Mouse (Mus musculus) right cerebral cortex, postnatal 14 days (tissue): ENCODE measurements around the gene Esrp2.

Experiments used
- DNase-seq: peaks from one replicate; pipeline ENCODE4 v3.0.0; 2022

The Esrp2 gene

GRCm38 (mm10) chr8:106136156-106137130 lies at the start of gene Esrp2:
Esrp2 (minus strand) TSS chr8:106136974.
- no peak for DNase-seq

GRCm38 (mm10) chr8:106186394-106186793 lies 49.6 kb upstream of the Esrp2 start:
- no peak for DNase-seq

- DNase-seq: no peak
Measured at GRCm38 (mm10) chr8:106185628-106186270, 49.0 kb upstream of the Esrp2 start.

- no peak for DNase-seq
Measured at GRCm38 (mm10) chr8:106178428-106178827, 41.7 kb upstream of the Esrp2 start.

- DNase-seq: no peak
Measured at GRCm38 (mm10) chr8:106177594-106177993, 40.8 kb upstream of the Esrp2 start.

- DNase-seq: no peak
Measured at GRCm38 (mm10) chr8:106176891-106177290, 40.1 kb upstream of the Esrp2 start.

- DNase-seq: no peak
Measured at GRCm38 (mm10) chr8:106173566-106173965, 36.8 kb upstream of the Esrp2 start.

- no peak for DNase-seq
Measured at GRCm38 (mm10) chr8:106169934-106170480, 33.2 kb upstream of the Esrp2 start.

- DNase-seq: peak; percentile 41
Measured at GRCm38 (mm10) chr8:106169017-106169933, 32.5 kb upstream of the Esrp2 start.

- DNase-seq: peak; percentile 90
Measured at GRCm38 (mm10) chr8:106168356-106169016, 31.7 kb upstream of the Esrp2 start, which contains the start of gene Slc7a6. Slc7a6 (plus strand) TSS chr8:106168857.

- DNase-seq: peak; percentile 81
Measured at GRCm38 (mm10) chr8:106165460-106165859, 28.7 kb upstream of the Esrp2 start.

- no peak for DNase-seq
Measured at GRCm38 (mm10) chr8:106163251-106163650, 26.5 kb upstream of the Esrp2 start.

- no peak for DNase-seq
Measured at GRCm38 (mm10) chr8:106159876-106160275, 23.1 kb upstream of the Esrp2 start.

- no peak for DNase-seq
Measured at GRCm38 (mm10) chr8:106158381-106158780, 21.6 kb upstream of the Esrp2 start.

- DNase-seq: no peak
Measured at GRCm38 (mm10) chr8:106157419-106157818, 20.6 kb upstream of the Esrp2 start.

- no peak for DNase-seq
Measured at GRCm38 (mm10) chr8:106152876-106153275, 16.1 kb upstream of the Esrp2 start.

- no peak for DNase-seq
Measured at GRCm38 (mm10) chr8:106151041-106151440, 14.3 kb upstream of the Esrp2 start.

GRCm38 (mm10) chr8:106150653-106151000 lies 13.9 kb upstream of the Esrp2 start:
- DNase-seq: no peak

- peak; percentile 92 for DNase-seq
Measured at GRCm38 (mm10) chr8:106149801-106150652, 13.3 kb upstream of the Esrp2 start, which contains the start of gene Pla2g15. Pla2g15 (plus strand) TSS chr8:106150399.

GRCm38 (mm10) chr8:106149025-106149424 lies 12.3 kb upstream of the Esrp2 start:
- no peak for DNase-seq
